Mouse (Mus musculus) hematopoietic stem cell, adult 5-6 weeks (primary cell): ENCODE results near the gene Ttll4. TPM values are rescaled to one million over a fixed set of nuclear protein-coding genes. Genes with fewer than 3 reads are reported as not detected.

Source experiments
- ATAC-seq, 2 experiments: fragments of 125-278 bp in 1 of 2; replicated peaks in 1 of 2; 2 replicates each; pipeline ENCODE4 v1.8.0; 2016 to 2017; ENCODE audit warnings: inconsistent platforms in 2 of 2, mild to moderate bottlenecking in 2 of 2, moderate number of reproducible peaks in 2 of 2, low read depth in 1 of 2, moderate TSS enrichment in 1 of 2; ENCODE audit not compliant: low FRiP score in 2 of 2, poor library complexity in 2 of 2, severe bottlenecking in 2 of 2, insufficient read depth in 1 of 2, low TSS enrichment in 1 of 2
- total RNA-seq: library from RNA; stranded (forward); fragments of 172-1452, 232-1000 nt; gene quantifications from 2 replicates; pipeline ENCODE4 v1.2.3, GENCODE M21; 2017

Gene Ttll4
- total RNA-seq = 23.8 and 25.6 TPM in 2 replicates

- ATAC-seq = peak; percentile 100
Observed at GRCm38 (mm10) chr1:74661448-74662195, at the start of gene Ttll4. TSS of gene Ttll4 (plus strand) at chr1:74661745.

DNA sequence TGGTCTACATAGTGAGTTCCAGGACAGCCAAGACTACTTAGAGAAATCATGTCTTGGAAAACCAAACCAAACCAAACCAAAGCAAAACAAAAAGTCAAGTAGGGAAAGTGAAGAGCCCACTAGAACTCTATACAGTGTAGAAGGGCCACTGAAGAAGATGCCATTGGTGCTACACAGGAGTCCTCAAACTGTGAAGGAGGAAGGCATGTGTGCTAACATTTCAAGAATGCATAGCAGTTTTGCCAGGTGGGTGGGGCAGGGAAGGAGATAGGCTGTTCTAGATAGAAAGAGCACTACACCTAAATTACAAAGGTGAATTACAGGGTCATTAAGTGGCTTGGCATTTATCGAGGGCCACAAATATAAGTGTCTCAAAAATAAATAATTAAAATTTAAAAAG, 37.4 kb upstream of the Ttll4 start:
- no peak for ATAC-seq

GRCm38 (mm10) chr1:74626076-74626475, 35.5 kb upstream of the Ttll4 start:
- no peak for ATAC-seq

- ATAC-seq = no peak
Observed at GRCm38 (mm10) chr1:74628001-74628400, 33.5 kb upstream of the Ttll4 start.

- ATAC-seq = peak in 1 of 2 experiments; percentile 36; a peak in 1 of 4 replicates
Observed at GRCm38 (mm10) chr1:74632734-74633133, 28.8 kb upstream of the Ttll4 start.

- no peak for ATAC-seq
Observed at GRCm38 (mm10) chr1:74643524-74643923, 18.0 kb upstream of the Ttll4 start.

GRCm38 (mm10) chr1:74643926-74644325, 17.6 kb upstream of the Ttll4 start:
- ATAC-seq = no peak

DNA sequence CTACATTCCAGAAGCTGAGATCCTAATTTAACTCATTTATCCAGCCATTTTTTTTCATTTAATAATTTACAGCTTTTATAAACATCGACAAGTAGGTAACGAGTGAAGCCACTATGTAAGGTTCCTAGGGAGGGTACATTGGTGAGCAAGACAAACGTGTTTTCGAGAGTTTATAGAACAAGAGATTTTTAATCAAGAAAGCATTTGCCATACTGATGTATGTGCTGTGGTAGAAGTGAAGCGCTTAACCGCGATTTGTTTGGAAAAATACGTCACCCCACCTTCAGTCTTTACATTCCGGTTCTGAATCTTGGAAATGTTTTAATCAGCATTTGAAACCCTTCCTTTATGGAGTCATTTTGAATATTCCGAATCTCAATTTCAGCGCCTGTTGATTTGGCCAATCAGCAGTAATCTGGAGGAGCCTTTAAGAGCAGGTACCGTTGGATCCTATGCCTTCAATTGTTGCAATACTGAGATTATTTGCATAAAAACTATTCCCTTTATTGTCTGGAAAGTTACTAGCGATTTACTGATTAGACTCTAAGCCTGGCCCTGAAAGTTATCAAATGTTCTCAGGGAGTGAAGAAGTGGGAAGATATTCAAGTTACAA, 814 bp downstream of the Ttll4 start:
- ATAC-seq = no peak

GRCm38 (mm10) chr1:74665153-74665552, 3.6 kb downstream of the Ttll4 start:
- ATAC-seq = no peak

- no peak for ATAC-seq
Observed at GRCm38 (mm10) chr1:74668371-74668770, 6.8 kb downstream of the Ttll4 start.

DNA sequence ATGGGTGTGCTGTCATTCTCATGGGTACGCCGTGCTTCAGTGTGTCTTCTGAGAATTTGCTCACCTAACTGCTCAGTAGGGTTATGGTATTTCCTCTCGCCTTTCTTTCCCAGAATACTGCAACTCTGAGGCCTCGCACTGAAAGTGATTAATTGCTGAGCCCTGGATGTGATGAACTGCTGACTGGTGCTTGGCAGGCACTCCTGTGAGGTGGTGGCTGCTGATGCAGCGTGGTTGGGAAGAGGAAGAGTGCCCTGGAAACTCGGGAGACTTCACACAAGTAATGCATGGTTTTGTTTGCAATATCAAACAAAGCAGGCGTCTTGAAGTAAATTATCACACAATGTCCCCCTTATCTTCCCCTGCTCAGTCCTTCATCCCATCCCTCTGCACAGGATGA, 11.2 kb downstream of the Ttll4 start:
- no peak for ATAC-seq

GRCm38 (mm10) chr1:74676863-74677262, 15.3 kb downstream of the Ttll4 start:
- ATAC-seq = no peak

GRCm38 (mm10) chr1:74677843-74678242, 16.3 kb downstream of the Ttll4 start:
- ATAC-seq = no peak

DNA sequence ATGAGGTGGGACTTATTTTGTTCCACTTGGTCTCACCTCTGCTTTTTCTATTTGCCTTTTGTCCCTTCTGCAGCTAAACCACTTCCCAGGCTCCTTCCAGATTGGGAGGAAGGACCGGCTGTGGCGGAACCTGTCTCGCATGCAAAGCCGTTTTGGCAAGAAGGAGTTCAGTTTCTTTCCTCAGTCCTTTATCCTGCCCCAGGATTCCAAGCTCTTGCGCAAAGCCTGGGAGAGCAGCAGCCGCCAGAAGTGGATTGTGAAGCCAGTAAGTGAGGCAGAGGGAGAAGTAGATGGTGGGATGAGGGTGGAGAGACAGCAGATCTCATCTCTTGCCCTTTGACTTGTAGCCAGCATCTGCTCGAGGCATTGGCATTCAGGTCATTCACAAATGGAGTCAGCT, 25.6 kb downstream of the Ttll4 start:
- ATAC-seq = no peak

DNA sequence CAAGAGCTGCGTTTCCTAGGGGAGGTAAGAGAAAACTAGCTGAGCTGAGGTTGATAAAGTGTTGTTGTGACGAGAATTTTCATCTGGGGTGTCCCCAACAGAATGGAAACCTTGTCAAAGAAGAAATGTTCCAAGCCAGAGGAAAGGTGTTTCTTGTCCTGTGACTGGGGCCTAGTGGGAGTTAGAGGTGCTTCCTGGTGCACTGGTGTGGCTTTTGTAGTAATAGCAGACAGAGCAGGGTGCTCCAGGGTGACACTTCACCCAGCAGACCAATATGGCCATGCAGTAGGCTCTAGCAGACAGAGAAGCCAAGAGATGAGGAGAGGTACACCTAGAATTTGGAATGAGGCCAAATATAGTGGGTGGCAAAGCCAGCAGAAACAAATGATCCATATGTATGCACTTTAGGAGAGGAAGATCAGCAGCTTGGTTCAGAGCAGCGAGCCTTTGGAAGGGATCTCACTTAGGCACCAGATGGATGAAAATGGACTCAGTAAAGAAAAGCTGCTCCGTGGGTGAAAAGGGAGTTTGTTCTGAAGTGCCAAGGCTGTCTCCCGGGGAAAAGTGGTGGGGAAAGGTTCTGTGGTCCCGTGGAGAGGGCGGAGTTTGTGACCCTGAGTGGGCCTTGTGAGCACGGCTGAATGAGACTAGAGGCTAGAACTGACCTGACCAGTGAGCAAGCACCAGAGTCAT, 32.5 kb downstream of the Ttll4 start:
- no peak for ATAC-seq

DNA sequence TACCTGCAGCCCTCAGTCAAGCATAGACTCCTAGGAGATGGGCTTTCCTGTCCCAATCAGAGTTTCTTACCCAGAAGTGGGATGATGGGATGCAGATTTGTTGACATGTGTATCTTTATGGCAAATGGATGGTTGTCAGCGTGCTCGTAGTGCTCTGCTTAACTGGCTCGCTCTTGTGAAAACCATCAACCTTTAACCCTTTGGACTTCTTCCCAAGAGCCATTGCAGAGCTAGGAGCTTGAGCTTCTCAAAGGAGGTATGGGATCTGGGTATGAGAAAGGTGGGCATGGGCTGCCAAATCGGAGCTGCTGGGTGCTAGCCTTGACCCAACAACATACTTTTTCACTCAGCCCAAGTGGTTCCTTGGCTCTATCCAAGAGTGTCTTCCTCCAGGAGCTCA, 34.3 kb downstream of the Ttll4 start:
- ATAC-seq = no peak

DNA sequence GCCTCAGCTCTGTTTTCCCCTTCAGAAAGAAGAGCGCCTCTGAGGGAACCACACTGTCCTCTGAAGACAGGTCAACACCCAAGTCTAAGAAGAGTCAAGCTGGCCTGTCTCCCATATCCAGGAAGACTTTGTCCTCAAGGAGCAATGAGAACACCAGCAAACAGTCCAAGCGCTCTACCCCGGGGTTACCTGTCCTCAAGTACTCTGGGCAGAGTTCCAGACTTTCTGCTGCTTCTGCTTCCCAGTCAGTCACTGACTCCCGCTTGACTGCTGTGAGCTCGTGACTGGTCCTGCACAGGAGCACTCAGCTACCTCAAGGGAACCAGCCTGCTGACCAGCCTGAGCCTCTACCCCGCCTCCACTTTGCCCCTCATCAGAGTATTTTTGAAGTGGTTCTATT, 35.9 kb downstream of the Ttll4 start:
- no peak for ATAC-seq

GRCm38 (mm10) chr1:74698353-74698752, 36.8 kb downstream of the Ttll4 start:
- no peak for ATAC-seq
